Mouse (Mus musculus) midbrain, embryonic 12.5 days (tissue): ENCODE data around the gene Gm6370. TPM values are rescaled to one million over a fixed set of nuclear protein-coding genes. Genes with fewer than 3 reads are reported as not detected.
"Not testable (repeated sequence)": the region's sequence is repeated elsewhere in the genome, so short reads cannot be mapped to it uniquely, and the experiment has no call there.

Experiments used
- ATAC-seq: fragments of 200-750 bp; cut with Nextera tagmentation; 2 replicates; pipeline ENCODE4 v1.8.0; 2017; ENCODE audit warnings: low read depth, moderate TSS enrichment, moderate library complexity; ENCODE audit not compliant: low FRiP score
- H3K27ac ChIP-seq: fragments of 300-500 bp; sonication (generic); replicated peaks from 2 replicates; pipeline ENCODE4 v1.5.1; 2016; ENCODE audit warnings: mild to moderate bottlenecking
- H3K27me3 ChIP-seq: fragments of 300-500 bp; sonication (generic); 2 replicates; pipeline ENCODE4 v1.6.1; 2016; ENCODE audit warnings: mild to moderate bottlenecking
- H3K36me3 ChIP-seq: fragments of 300-500 bp; sonication (generic); 2 replicates; pipeline ENCODE4 v1.6.1; 2016
- H3K4me1 ChIP-seq: fragments of 300-500 bp; sonication (generic); 2 replicates; pipeline ENCODE4 v1.6.1; 2016
- H3K4me2 ChIP-seq: fragments of 300-500 bp; sonication (generic); replicated peaks from 2 replicates; pipeline ENCODE4 v1.6.1; 2016; ENCODE audit warnings: mild to moderate bottlenecking, moderate library complexity
- H3K4me3 ChIP-seq: fragments of 300-500 bp; sonication (generic); 2 replicates; pipeline ENCODE4 v1.5.1; 2016; ENCODE audit warnings: mild to moderate bottlenecking
- H3K9ac ChIP-seq: fragments of 300-500 bp; sonication (generic); replicated peaks from 2 replicates; pipeline ENCODE4 v1.6.1; 2016; ENCODE audit warnings: mild to moderate bottlenecking, moderate library complexity
- H3K9me3 ChIP-seq: fragments of 300-500 bp; sonication (generic); 2 replicates; pipeline ENCODE4 v1.6.1; 2016; ENCODE audit warnings: mild to moderate bottlenecking
- WGBS: fragments of 180-500 bp; shearing (Covaris S2); methylation state at CpG from one replicate; pipeline ENCODE4 v1.1.7; 2016; 5-methylcytosine and 5-hydroxymethylcytosine counted together
- polyA plus RNA-seq: library from polyadenylated mRNA; unstranded; fragments of >200 nt; fragmentation: Nextera tagmentation; extraction: Ambion mirVana; gene quantifications from 2 replicates; pipeline ENCODE4 v1.2.1, GENCODE M21; 2016

The Gm6370 gene
- polyA plus RNA-seq: not detected in 2 replicates

- not testable (repeated sequence) for ATAC-seq, H3K4me1 ChIP-seq, H3K9me3 ChIP-seq, H3K9ac ChIP-seq, H3K4me3 ChIP-seq, H3K36me3 ChIP-seq, H3K4me2 ChIP-seq, H3K27ac ChIP-seq, H3K27me3 ChIP-seq
- no CpG with 5 or more reads among the region's 5 CpGs for WGBS
Measured at GRCm38 (mm10) chr5:146491063-146491462, at the start of gene Gm6370. TSS of gene Gm6370 (plus strand) at chr5:146491363.

- Histone ChIP-seq H3K9me3 (no peaks in the 10 kb centered on the region), H3K27ac (no peak overlapping the region), H3K4me3 (no peak overlapping the region), H3K9ac (no peak overlapping the region), H3K27me3 (no peaks in the 10 kb centered on the region), H3K4me2 (no peak overlapping the region), H3K36me3 (peaks cover 34% of the 10 kb centered on the region), H3K4me1 (no peaks in the 10 kb centered on the region)
- ATAC-seq: no peak
- WGBS: 89% methylated on average over 2 of the region's 2 CpGs
Measured at GRCm38 (mm10) chr5:146442767-146443166, 48.4 kb upstream of the Gm6370 start.

DNA sequence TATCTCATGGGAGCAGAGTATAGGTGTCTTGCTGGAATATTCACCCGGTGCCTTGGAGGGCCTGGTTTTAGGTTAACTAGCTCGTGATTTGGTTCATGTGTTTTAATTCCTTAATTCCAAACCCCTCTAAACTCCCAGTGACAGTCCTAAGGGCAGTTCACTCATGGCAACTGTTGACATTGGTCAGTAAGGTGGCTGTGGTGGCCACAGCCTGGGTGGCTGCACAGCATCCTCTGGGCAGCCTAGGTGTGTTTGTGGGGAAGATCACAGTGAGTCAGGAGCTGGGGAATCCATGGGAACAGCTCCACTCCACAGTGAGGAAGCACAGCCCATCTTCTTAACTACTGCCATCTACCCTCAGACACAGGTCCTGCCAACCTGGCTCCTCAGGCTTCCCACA is 44.5 kb upstream of the Gm6370 start:
- H3K9ac ChIP-seq: no peak overlapping the region
- no peak for ATAC-seq
- 82% methylated on average over 2 of the region's 2 CpGs for WGBS

GRCm38 (mm10) chr5:146451592-146452254 is 39.4 kb upstream of the Gm6370 start:
- Histone ChIP-seq H3K4me1 (no peaks in the 10 kb centered on the region), H3K27ac (no peak overlapping the region), H3K4me3 (no peak overlapping the region), H3K9me3 (no peaks in the 10 kb centered on the region), H3K27me3 (no peaks in the 10 kb centered on the region), H3K9ac (no peak overlapping the region), H3K36me3 (peaks cover 27% of the 10 kb centered on the region), H3K4me2 (no peak overlapping the region)
- WGBS: 75% methylated on average over 11 of the region's 11 CpGs
- ATAC-seq: no peak

More for the DNA sequence above, 44.5 kb upstream of the Gm6370 start:
- Histone ChIP-seq H3K36me3 (0 out of 2 replicates have a peak, but pooled peaks cover 3% of the 10 kb centered on the region), H3K27ac (no peak overlapping the region), H3K4me1 (no peaks in the 10 kb centered on the region), H3K4me2 (no peak overlapping the region), H3K9me3 (no peaks in the 10 kb centered on the region), H3K27me3 (no peaks in the 10 kb centered on the region), H3K4me3 (no peak overlapping the region)

- Histone ChIP-seq H3K36me3 (peaks cover 32% of the 10 kb centered on the region), H3K9ac (no peak overlapping the region), H3K4me2 (no peak overlapping the region), H3K27ac (no peak overlapping the region), H3K4me3 (no peak overlapping the region), H3K27me3 (no peaks in the 10 kb centered on the region), H3K4me1 (no peaks in the 10 kb centered on the region), H3K9me3 (no peaks in the 10 kb centered on the region)
- no peak for ATAC-seq
- WGBS: 91% methylated on average over 6 of the region's 6 CpGs
Measured at GRCm38 (mm10) chr5:146453556-146453955, 37.6 kb upstream of the Gm6370 start.

GRCm38 (mm10) chr5:146461612-146462011 is 29.6 kb upstream of the Gm6370 start:
- peaks cover 36% of the 10 kb centered on the region for H3K36me3 ChIP-seq
- H3K4me2 ChIP-seq: no peak overlapping the region
- H3K27ac ChIP-seq: no peak overlapping the region
- H3K4me3 ChIP-seq: no peak overlapping the region
- H3K9ac ChIP-seq: no peak overlapping the region
- ATAC-seq: no peak
- no peaks in the 10 kb centered on the region for H3K27me3 ChIP-seq
- WGBS: 87% methylated on average over 8 of the region's 8 CpGs
- H3K9me3 ChIP-seq: no peaks in the 10 kb centered on the region
- no peaks in the 10 kb centered on the region for H3K4me1 ChIP-seq

DNA sequence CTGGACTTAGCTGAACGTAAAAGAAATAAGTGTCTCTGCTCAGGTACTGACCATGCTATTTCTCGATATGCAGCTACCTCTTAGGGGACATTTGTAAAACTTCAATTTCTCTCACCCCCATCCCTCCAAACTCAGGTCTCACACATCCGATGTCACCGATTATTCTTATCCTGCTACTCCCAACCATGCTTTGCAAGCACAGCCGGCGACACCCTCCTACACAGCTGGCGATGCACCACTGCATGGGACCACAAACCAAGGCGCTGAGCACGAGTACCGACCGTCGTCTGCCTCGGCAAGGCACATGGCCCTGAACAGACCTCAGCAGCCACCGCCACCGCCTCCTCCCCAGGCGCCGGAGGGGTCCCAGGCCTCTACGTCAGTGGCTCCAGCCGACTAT is 24.5 kb upstream of the Gm6370 start:
- Histone ChIP-seq H3K4me1 (no peaks in the 10 kb centered on the region), H3K27ac (no peak overlapping the region), H3K9ac (no peak overlapping the region), H3K27me3 (no peaks in the 10 kb centered on the region), H3K4me2 (no peak overlapping the region), H3K9me3 (no peaks in the 10 kb centered on the region), H3K4me3 (no peak overlapping the region), H3K36me3 (peaks cover 42% of the 10 kb centered on the region; the same call in 1 of the 2 replicates)
- WGBS: 95% methylated on average over 19 of the region's 19 CpGs
- no peak for ATAC-seq

DNA sequence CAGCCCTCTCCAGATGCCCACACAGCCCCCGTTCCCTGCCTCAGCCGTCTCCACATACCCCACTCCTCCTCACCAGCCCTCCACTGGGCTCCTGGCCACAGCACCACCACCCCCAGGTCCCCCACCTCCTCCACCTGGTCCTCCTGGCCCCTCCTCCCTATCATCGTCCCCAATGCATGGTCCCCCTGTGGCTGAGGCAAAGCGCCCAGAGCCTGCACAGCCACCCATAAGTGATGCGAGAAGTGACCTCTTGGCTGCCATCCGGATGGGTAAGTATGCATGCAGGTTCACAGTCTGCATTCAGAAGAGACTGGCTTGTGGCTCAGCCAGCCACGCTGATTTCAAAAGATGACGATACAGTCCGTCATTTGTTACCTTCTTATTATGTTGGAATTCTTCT is 22.9 kb upstream of the Gm6370 start:
- Histone ChIP-seq H3K4me2 (no peak overlapping the region), H3K36me3 (peaks cover 45% of the 10 kb centered on the region; the same call in 1 of the 2 replicates)
- ATAC-seq: no peak

GRCm38 (mm10) chr5:146470821-146471220 is 20.3 kb upstream of the Gm6370 start:
- no peak overlapping the region for H3K9ac ChIP-seq
- peaks cover 44% of the 10 kb centered on the region; the same call in 1 of the 2 replicates for H3K36me3 ChIP-seq
- H3K27ac ChIP-seq: no peak overlapping the region
- H3K27me3 ChIP-seq: no peaks in the 10 kb centered on the region
- no peak overlapping the region for H3K4me3 ChIP-seq
- WGBS: 92% methylated on average over 9 of the region's 9 CpGs
- H3K9me3 ChIP-seq: no peaks in the 10 kb centered on the region
- no peaks in the 10 kb centered on the region for H3K4me1 ChIP-seq
- H3K4me2 ChIP-seq: no peak overlapping the region
- no peak for ATAC-seq

More for the DNA sequence above, 22.9 kb upstream of the Gm6370 start:
- 88% methylated on average over 9 of the region's 9 CpGs for WGBS
- Histone ChIP-seq H3K9me3 (no peaks in the 10 kb centered on the region), H3K4me1 (no peaks in the 10 kb centered on the region), H3K27me3 (no peaks in the 10 kb centered on the region), H3K9ac (no peak overlapping the region), H3K4me3 (no peak overlapping the region), H3K27ac (no peak overlapping the region)

DNA sequence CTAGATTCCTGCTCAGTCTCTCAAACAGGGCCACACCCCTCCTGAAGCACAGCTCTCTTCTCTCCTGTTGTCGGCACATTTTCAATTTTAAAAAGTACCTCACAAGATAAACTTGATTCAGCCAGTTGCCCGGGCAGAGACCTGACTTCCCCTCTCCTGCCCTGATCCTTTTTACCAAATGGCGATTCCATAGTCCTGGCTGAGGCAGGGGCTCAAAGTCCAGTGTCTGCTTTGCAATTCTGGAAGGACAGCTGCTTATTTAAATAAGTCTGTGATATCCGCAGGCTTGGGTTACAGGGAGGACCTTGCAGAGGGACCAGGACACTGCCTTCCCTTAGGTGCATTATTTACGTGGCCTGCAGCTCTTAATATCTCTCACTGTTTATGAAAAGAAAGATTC is 19.9 kb upstream of the Gm6370 start:
- no peak overlapping the region for H3K9ac ChIP-seq
- no peak overlapping the region for H3K27ac ChIP-seq
- no peak overlapping the region for H3K4me3 ChIP-seq
- ATAC-seq: no peak
- no peaks in the 10 kb centered on the region for H3K9me3 ChIP-seq
- H3K4me1 ChIP-seq: no peaks in the 10 kb centered on the region
- peaks cover 42% of the 10 kb centered on the region; the same call in 1 of the 2 replicates for H3K36me3 ChIP-seq
- 91% methylated on average over 5 of the region's 5 CpGs for WGBS
- no peaks in the 10 kb centered on the region for H3K27me3 ChIP-seq
- no peak overlapping the region for H3K4me2 ChIP-seq

GRCm38 (mm10) chr5:146471821-146472220 is 19.3 kb upstream of the Gm6370 start:
- no peak overlapping the region for H3K27ac ChIP-seq
- H3K4me2 ChIP-seq: no peak overlapping the region
- no peaks in the 10 kb centered on the region for H3K9me3 ChIP-seq
- no peak overlapping the region for H3K4me3 ChIP-seq
- H3K27me3 ChIP-seq: no peaks in the 10 kb centered on the region
- 94% methylated on average over 12 of the region's 12 CpGs for WGBS
- H3K9ac ChIP-seq: no peak overlapping the region
- peaks cover 39% of the 10 kb centered on the region; the same call in 1 of the 2 replicates for H3K36me3 ChIP-seq
- H3K4me1 ChIP-seq: no peaks in the 10 kb centered on the region
- ATAC-seq: no peak

DNA sequence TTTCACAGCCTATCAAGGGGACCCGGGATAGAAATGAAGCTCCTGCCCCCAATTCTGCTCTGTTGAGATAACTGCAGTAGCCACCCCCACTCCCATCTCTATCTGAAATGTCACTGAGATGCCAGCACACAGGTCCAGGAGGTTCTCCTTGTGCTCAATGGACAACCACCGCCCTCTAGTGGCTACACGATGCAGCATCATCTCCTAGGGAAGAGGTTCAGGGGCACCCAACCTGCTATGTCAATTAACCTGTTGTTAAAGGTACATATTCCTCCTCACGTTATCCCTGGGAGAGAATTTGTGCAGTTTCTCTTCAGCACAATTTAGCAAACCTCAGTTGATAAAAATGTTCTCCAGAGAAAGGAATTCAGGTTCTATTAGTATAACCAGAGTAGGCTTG is 11.6 kb upstream of the Gm6370 start:
- H3K27ac ChIP-seq, H3K4me3 ChIP-seq, H3K27me3 ChIP-seq, H3K36me3 ChIP-seq, H3K9me3 ChIP-seq, H3K9ac ChIP-seq, ATAC-seq, H3K4me1 ChIP-seq, H3K4me2 ChIP-seq: not testable (repeated sequence)
- 15% methylated on average over 4 of the region's 4 CpGs for WGBS

DNA sequence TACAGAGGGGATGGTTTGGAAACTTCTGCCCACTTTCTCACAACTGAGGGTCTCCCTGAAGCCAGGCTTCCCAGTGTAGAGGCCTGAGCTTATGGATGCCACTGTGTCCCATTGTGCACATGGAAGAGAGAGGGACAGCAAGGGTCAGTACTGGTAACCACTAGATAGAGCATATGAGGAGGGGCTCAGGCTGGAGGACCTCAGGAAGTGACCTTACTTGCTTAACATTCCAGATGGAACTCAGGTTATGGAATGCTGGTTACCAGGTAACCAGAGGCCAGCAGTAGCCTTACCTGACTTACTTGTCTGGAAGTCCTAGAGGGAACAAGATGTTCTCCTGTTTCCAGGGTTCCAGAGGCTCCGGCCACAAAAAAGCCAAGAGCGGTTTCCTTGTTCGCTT is 9.5 kb upstream of the Gm6370 start, which contains the start of gene Gm6408:
Gene Gm6408, plus strand, starts transcription at position 301 of the 400 bp plus-strand sequence.
- ATAC-seq: not testable (repeated sequence)
- 91% methylated on average over 3 of the region's 3 CpGs for WGBS

More for the DNA sequence above, 9.5 kb upstream of the Gm6370 start, which contains the start of gene Gm6408:
- not testable (repeated sequence) for H3K4me2 ChIP-seq, H3K4me3 ChIP-seq, H3K4me1 ChIP-seq, H3K9ac ChIP-seq, H3K36me3 ChIP-seq, H3K9me3 ChIP-seq, H3K27me3 ChIP-seq, H3K27ac ChIP-seq
